Mouse (Mus musculus): ENCODE results near the gene Eno1.
"Not testable (repeated sequence)": the region's sequence is repeated elsewhere in the genome, so short reads cannot be mapped to it uniquely, and the experiment has no call there.

Eno1 gene

DNA sequence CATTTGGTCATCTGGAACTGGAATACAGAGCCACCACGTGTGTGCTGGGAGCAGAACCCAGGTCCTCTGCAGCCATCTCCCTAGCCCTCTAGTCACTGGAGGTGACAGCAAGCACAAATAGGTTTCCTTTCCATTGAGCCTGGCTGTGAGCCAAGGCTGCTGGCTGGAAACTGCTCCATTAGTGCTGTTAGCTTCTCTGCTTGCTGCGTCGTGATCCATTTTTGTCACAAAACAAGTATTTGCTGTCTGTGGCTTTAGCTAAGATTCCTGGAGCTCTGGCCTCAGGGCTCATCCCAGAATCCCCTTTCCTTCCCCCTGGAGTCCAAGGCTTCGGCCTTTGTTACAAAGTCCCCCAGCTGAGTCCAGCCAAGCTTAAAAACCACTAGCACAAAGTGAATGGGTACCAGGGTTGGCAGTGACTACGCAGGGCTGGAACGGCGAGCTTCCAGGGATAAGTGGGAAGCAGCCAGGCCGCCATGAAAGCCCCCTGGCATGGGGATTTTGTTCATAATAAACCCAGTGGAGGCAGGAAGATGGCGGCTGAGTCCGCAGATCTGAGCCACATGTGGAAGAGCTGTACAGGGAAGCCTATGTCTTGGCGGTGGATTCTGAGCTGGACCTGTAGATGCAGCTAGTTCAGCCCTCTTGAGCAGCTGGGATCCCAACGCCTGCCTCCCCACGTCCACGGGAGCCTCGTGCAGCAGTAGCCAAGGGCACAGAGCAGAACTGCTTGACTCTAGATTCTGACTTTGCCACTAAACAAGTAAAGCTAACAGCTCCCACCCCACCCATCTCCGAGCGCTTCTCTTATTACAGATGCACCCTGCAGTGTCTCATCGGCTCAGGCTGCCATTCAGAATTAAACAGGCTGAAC, 14.3 kb downstream of the Eno1 start:
- DNase-seq: peak; percentile 76 to 78

DNA sequence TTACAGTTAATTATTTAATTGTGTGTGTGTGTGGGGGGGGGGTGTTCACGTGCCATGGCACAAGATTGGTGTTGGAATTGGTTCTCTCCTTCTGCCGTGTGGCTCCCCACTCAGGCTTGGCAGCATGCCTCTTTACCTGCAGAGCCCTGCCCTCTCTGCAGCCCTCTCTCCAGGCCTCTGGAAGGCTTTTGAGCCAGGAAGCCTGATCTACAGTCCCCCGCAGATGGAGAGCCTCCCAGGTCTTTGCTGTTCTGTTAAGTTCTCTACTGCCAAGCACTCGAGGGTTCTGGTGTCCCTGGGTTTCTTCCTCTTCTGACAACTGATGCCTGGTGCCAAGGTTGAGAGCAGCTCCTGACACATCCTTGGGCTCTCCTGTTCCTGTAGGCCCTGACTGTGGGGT, 17.9 kb downstream of the Eno1 start:
- DNase-seq: no peak

- DNase-seq: no peak
Measured at GRCm38 (mm10) chr4:150255181-150255580, 18.7 kb downstream of the Eno1 start.

DNA sequence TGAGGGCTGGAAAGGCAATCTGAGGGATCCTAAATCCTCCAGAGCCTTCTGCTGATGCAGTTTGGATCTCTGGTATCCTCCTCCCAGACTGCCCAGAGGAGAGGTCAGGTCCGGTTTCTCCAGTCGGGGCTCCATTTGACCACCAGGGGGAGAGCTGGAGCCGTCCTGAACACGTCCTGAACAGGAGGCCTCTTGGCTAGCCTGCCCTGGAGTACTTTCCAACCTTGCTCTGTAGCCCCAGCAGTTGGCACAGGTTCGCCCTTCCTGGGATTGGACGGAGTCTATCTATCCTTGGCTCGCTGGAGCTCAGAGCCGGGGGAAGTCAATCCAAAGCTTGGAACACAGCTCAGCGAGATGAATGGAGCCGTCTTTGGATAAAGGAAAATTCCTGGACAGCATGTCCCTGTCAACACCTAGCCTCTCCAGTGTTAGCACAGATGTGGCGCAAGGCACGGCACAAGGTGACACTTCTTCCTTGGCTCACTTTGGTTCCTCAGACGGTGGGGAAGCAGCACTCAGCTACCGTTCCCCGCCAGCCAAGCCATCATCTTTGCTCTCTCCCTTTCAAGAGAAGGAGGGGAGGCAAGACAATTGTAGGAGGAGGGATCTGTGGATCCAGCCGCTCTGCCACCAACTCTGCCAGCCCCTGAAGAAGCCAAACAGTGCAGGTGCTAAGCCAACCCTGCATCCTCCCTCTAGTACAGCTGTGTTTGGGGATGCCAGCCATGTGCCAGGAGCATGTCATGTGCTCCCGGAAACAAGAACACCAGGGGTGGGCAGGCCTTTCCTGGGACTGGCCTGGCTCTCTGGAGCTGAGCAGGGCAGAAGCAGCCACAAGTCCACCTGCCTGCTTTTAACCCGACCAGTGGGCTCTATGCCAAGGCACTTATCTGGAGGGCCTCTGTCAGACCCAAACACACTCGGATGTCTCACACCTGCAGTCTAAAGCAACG, 21.0 kb downstream of the Eno1 start:
- peak; percentile 89 to 96 for DNase-seq

DNA sequence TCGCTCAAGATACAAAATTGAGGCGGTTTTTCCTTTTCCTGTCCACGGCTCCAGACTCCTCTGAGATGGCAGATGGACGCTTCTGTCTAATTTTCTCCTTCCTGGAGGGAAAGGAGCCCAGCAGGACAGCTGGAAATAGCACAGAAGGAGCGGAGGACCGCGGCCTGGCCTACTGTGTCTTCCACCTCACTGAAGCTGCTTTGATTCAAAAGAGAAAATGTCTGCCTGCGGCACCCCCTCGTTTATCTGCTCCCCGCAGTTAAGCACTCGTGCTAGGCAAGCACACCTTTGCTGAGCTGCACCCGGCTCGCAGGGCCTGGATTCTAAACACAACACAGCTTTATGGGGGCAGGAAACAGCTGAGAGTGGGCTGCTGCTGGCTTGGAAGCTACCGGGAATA, 21.9 kb downstream of the Eno1 start:
- no peak for DNase-seq

- DNase-seq: no peak
Measured at GRCm38 (mm10) chr4:150259577-150259976, 23.1 kb downstream of the Eno1 start.

- no peak for DNase-seq
Measured at GRCm38 (mm10) chr4:150260111-150260510, 23.6 kb downstream of the Eno1 start.

GRCm38 (mm10) chr4:150260745-150261144, 24.2 kb downstream of the Eno1 start:
- no peak for DNase-seq

GRCm38 (mm10) chr4:150262301-150262700, 25.8 kb downstream of the Eno1 start:
- DNase-seq: no peak

- DNase-seq: peak; percentile 58 to 73
Measured at GRCm38 (mm10) chr4:150264903-150265302, 28.4 kb downstream of the Eno1 start.

- DNase-seq: no peak
Measured at GRCm38 (mm10) chr4:150265471-150265870, 28.9 kb downstream of the Eno1 start.

DNA sequence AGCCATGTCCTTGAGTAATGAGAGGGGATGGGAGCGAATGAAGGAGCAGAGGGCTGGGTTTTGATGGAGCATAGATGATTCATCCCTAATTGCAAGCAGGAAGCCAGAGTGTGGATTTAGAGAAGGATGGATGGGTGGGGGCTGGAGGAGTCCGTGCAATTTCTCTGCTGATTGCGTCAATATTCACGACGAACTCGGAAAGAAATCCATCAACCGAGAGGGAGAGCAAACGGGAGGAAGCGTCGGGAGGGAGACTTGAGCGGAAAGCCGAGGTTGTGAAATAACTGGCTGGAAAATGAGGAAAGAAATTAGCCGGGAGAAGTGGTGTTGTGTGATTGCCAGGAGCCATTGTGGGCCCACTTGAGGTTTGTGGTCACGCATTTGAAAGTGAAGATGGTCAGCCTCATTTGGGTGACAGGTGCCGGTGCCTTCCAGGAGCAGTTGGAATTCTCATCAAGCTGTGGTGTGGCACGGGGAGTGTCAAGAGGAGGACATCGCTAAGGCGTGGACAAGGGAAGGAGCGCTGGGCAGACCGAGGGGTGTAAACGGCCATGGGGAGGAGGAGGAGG, 30.2 kb downstream of the Eno1 start:
- DNase-seq: no peak

- peak in 1 of 2 experiments; percentile 27 for DNase-seq
Measured at GRCm38 (mm10) chr4:150268674-150269653, 32.4 kb downstream of the Eno1 start.

DNA sequence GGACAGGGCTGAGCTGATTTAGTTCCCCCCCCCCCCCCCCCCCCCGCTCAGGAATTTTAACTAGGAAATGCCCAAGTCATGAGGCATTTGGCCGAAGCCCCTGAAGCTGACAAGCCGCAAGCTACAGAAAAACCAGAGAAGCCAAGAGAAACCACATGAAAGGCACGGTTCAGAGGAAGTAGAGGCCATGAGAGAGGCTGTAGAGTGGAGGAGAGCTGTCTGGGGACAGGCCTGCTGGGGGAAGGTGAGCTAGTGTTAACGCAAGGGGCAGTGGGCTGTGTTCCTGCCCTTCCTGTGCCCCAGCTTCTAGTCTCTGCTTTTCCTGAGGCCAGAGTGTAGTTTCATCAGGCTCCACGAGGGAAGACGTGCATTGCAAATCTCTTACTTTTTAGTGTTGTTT, 33.2 kb downstream of the Eno1 start:
- no peak for DNase-seq

- DNase-seq: not testable (repeated sequence)
Measured at GRCm38 (mm10) chr4:150270718-150271117, 34.2 kb downstream of the Eno1 start.

DNA sequence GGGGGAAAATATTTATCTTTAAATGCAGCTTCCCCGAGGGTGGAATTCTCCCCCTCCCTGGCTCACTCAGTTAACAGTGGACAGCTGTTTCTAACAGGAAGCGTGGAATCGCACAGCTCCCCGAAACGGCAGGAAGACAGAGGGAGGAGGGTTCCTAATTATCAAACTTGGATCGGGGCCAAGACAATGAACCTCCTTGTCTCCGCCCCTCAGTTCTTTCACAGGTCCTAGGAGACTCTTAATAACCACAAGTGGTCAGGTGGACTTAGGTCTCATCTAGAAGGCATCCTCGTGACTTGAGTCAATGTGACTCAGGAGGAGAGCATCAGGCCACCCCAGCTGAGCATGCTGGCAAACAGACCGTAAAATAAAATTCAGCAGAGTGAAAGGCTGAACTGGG, 36.2 kb downstream of the Eno1 start:
- peak; percentile 79 to 93 for DNase-seq

DNA sequence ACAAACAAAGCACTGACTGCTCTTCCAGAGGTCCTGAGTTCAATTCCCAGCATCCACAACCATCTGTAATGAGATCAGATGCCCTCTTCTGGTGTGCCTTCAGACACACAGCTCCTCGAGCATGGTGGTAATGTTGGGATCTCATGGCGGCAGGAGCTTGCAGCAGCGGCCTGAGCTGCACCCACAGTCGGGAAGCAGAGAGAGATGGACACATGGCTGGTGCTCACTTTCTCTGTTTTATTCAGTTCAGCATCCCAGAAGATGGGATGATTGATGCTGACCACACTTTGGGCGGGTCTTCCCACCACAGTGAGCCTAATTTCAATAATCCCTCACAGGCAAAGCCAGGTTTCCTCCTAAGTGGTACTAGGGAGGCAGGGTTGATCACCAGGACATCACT, 39.0 kb downstream of the Eno1 start:
- DNase-seq: no peak

DNA sequence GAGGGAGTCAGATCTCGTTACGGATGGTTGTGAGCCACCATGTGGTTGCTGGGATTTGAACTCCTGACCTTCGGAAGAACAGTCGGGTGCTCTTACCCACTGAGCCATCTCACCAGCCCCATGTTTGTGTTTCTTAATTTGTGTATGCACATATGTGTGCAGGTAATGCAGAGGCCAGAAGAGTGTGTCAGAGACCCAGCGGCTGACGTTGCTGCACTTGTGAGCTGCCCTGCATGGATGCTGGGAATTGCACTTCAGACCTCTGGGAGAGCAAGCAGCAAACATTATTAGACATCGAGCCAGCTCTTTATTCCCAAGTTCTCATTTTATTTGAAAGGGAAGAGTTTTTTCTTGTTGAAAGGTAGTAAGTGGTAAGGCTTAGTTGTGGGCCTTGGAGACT, 42.8 kb downstream of the Eno1 start:
- DNase-seq: not testable (repeated sequence)

GRCm38 (mm10) chr4:150280002-150280401, 43.5 kb downstream of the Eno1 start:
- no peak for DNase-seq

GRCm38 (mm10) chr4:150280459-150280858, 43.9 kb downstream of the Eno1 start:
- DNase-seq: peak in 1 of 2 experiments; percentile 55

- DNase-seq: peak; percentile 98
Measured at GRCm38 (mm10) chr4:150281018-150281761, 44.7 kb downstream of the Eno1 start, which contains the start of gene Rere. Rere (plus strand) TSS chr4:150281646.
